Mouse (Mus musculus) ES-Bruce4 (cell line): ENCODE results near the gene Rac1.

Source experiments
- CTCF ChIP-seq: IDR thresholded peaks from one replicate; pipeline ENCODE4 v1.8.1; 2011; ENCODE audit warnings: low read depth, low read length
- POLR2A ChIP-seq: IDR thresholded peaks from one replicate; pipeline ENCODE4 v1.8.1; 2011; ENCODE audit warnings: low read length; ENCODE audit not compliant: insufficient read depth

- TF ChIP-seq POLR2A (no peak), CTCF (no peak)
Measured at GRCm38 (mm10) chr5:143509294-143509693, 18.5 kb downstream of the Rac1 start.
